Mouse (Mus musculus) thymus, postnatal 14 days (tissue): ENCODE data around the gene Tubb4b.

Source experiments
- DNase-seq: peaks from one replicate; pipeline ENCODE4 v3.0.0; 2021

Tubb4b gene

DNA sequence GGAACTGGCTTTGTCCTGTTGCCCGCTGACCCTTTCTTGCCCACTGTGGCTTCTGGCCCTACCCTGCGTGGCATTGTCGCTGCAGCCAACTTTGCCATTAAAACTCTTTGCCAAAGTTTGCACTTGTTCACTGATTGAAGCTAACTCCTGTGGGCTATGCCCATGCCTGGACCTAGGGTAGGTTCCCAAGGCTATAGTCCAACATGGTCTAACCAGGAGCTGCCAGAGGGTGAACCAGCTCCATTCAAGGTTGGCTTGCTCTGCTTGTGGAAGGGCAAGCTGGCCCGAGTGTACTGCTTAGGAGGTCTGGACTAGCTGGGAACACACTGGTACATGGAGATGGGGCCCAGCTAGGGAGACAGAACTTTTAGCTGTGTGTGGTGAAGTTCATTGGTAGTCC, 19.6 kb upstream of the Tubb4b start:
- no peak for DNase-seq

DNA sequence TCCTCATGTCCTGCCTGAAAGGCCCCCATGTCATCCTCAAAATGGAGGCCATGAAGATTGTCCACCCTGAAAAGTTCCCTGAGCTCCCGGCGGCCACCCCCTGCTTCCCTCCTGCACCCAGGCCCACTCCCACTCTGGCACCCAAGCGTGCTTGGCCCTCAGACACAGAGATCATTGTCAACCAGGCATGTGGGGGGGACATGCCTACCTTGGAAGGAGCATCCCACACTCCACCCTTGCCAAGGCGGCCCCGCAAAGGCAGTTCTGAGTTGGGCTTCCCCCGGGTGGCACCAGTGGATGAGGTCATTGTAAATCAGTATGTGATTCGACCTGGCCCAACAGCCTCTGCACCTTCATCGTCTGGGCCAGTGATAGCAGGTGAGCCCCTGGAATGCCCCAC, 18.8 kb upstream of the Tubb4b start:
- DNase-seq = no peak

- peak; percentile 50 for DNase-seq
Observed at GRCm38 (mm10) chr2:25242101-25242506, 17.6 kb upstream of the Tubb4b start, which contains the start of the genes Rnf208 and Cysrt1. Gene Rnf208 (plus strand): TSS chr2:25242255. Gene Cysrt1 (minus strand): TSS chr2:25242452.

DNA sequence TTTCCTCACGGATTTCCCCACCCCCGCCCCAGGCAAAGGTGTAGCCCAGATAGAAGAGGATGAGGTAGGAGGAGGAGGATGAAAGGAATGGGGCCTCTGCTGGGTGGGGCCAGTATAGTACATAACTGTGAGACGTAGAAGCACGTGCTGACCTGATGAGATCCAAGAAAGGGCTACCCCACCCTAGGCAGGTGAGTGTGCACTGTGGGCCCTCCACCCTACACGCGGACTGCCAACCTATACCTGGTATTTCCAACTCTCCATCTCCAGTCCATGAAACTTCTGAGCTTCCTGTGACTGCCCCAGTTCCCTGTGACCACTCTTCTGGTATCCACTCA, 16.9 kb upstream of the Tubb4b start:
- no peak for DNase-seq

DNA sequence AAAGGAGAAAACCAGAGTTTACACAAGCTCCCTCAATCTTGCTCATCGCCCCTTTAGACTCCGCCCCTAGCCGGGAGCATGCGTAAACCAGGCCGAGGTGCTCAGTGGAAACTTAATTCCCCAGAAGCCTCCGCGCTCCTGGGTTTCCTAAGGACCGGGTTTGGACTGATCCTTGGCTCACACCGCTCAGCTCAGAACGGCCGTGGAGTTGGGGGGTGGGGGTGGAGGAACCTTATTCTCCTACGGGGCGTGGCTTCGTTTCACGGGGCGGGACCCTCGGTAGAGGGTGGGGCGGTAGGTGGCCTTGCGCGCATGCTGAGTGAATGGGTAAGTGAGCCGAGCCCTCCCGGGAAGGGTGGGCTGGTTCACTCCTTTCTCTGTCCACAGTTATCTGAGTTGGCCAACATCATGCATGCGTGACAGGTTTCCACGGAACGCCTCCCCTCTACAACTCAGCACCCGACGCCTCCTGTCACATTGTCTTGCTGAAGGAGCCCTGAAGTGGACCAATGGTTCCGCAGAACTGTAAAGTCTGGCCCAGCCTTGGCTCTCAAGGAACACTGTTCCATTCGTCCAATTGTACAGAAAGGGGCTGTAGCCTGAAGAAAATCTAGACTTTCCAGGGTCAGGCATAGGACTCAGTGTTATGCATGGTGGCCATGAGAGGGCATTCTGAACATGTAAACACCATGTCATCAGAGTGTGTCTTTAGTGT, 16.4 kb upstream of the Tubb4b start:
- DNase-seq = peak; percentile 63

DNA sequence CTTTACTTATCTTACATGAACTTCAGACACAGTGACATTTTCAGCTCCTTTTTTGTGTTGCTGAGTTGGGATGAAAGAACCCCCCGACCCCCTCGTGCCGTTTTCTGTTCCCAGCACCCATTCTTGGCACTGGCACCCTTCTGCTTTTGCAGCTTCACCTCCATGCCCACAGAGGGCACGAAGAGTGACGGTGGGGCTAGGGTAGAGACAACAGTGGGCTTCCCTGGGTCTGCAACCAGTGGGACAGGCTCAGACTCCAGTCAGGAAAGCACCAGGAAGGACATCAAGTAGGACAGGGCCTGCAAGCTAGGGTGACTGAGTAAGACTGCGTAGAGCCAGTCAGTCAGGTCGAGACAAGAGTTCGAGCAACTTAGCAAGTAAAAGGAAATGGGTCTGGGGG, 15.8 kb upstream of the Tubb4b start:
- DNase-seq = no peak

DNA sequence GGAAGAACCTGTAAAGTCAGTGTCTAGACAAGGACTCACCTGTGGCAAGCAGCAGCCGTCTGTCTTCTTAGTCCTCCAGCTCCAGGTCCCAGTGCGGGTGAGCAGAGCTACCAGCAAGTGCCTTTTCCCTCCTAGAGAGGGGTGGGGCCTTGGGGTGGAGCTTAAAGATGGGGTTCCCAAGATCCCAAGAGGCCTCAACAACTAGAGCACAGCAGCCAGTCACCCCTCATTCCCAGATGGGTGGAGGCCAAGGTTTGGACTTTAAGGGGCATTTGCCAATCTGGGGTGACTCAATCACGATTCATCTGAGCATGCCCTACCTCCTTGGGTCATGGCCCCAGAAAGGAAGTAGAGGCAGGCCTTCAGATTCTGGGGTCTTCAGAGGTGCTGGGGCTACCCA, 15.3 kb upstream of the Tubb4b start:
- no peak for DNase-seq

DNA sequence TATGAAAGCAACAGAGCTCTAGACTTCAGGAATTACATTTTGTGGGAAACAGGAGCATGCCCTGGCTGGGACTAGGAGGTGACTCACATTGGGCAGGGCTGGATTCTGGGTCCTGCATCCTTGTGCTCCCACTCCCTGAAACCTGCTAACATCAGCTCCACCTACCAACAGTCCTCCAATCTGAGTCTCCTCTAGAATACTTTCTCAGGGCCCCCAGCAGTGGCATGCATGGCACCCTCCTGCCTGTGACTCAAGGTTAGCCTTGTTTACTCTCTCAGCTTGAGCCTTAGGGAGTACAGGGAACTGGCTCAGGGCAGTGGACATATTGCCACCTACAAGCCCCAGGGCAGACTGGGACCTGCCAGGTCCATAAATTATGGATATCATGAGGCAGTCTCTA, 13.6 kb upstream of the Tubb4b start:
- no peak for DNase-seq

GRCm38 (mm10) chr2:25237522-25237921, 13.0 kb upstream of the Tubb4b start:
- DNase-seq = no peak

DNA sequence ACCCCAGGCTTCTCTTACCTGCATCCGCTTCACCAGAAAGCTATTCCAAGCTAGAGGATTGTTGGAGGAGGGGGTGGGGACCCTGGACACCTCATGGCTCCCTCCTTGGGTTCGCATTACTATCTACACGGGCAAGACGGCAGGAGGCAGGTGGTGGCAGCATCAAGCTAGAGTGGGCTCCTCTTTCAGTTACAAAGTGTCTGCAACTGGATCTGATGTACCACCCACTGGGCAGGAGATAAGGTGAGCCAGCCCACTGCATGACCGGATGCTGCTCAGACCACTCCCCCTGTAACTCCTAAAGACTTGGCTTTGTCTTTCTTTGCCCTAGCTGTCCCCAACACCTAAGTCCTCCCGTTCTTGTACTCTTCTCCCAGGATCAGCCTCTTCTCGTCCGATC, 12.1 kb upstream of the Tubb4b start, which contains the start of gene Rnf224:
Rnf224 (minus strand) TSS at position 174 of the 400 bp plus-strand sequence.
- no peak for DNase-seq

- DNase-seq = no peak
Observed at GRCm38 (mm10) chr2:25234551-25235220, 10.2 kb upstream of the Tubb4b start.

- DNase-seq = no peak
Observed at GRCm38 (mm10) chr2:25234050-25234449, 9.5 kb upstream of the Tubb4b start, which contains the start of gene Slc34a3. Gene Slc34a3 (minus strand): TSS chr2:25234364.

DNA sequence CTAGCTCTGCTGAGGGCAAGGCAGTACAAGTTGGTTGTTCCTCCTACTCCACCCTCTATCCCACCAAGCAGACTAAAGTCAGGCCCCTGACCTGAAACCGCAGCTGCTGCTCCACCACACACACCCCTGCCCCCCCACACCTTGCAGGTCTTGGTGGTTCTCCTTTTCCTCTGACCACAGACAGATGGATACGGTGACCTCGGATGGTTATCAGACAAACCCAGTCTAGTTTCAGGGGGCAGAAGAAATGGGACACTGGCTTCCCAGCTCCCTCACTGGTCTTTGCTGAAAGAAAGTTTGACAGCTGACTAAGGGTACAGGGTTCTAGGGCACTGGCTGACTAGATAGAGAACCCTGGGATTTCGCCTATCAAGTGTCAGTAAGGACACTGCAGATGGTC, 8.9 kb upstream of the Tubb4b start:
- no peak for DNase-seq

DNA sequence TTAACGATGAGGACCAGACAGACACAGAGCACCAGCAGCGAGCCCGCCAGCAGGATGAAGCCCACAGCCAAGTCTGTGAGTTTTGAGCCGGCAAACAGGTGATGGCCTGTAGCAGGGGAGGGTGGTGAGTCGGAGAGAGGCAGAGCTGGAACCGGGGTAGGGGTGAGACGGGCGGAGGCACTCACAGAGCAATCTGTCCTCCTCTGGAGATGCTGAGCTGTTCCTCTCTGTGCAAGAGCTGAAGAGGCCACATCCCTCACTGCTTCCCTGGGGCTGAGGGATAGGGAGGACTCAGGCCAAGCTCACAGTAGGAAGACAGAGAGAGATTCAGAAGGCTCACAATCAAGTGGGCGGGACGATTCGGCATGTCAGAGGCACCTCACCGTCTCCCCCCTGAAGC, 6.5 kb upstream of the Tubb4b start:
- no peak for DNase-seq

DNA sequence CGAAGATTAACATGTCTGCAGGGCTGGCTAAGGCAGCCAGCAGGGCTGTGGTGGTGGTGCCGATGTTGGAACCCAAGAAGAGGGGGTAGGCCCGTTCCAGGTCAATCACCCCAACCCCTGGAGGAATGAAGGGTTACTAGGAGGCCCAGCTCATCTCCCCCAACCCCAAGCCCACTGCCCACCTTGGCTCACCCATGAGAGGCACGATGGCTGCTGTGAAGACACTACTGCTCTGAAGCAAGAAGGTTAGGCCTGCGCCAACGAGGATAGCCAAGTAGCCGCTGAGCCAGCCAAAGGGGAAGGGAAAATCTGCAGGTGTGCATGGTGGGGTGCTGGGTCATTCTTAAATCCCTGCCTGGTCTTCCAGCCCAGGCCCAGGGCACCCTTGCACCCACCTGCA, 6.1 kb upstream of the Tubb4b start:
- no peak for DNase-seq

- DNase-seq = no peak
Observed at GRCm38 (mm10) chr2:25229582-25229981, 5.1 kb upstream of the Tubb4b start.

DNA sequence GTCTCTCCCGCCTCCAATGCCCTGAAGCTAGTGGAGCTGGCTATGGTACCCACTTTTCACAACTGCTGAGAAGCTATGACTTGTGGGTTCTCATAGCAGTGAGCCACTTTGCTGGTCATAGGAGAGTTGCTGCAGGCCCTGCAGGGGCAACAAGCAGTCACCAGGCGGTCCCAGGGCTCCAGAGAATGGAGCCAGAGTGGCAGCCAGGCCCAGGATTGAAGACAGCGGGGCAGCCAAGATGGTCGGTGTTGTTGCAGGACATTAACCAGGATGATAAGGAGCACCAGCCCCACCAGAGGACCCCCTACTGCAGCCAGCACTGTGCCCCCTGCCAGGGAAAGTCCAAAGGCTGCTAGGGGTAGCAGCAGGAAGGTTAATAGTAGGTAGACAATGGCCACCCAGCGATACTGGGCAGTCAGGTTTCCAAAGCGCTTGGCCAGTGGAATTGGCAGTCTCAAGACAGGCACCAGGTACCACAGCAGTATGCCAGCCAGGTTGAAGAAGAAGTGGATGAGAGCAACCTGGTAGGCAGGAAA, 4.6 kb upstream of the Tubb4b start:
- DNase-seq = no peak

DNA sequence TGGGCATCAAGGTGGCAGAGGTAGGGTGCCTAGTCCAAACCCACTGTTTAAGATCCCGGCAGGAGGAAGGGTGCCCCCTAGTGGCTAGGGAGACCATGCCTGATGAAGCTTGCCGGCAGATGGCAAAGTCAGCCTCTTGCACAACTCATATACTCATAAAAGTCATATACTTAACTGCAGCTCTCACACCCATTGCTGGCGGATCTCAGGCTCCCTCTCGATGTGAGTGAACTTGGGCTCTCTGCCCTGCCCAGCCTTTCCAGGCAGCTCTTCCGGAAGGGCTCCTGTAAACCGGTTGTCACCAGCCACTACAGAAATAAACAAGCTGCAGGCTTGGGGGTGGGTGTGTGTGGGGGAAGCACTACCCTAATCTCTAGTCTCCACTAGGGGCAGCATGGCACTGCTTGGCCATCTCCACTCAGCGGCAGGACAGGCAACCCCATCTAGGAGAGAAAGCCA, 4.0 kb upstream of the Tubb4b start:
- peak; percentile 91 for DNase-seq

DNA sequence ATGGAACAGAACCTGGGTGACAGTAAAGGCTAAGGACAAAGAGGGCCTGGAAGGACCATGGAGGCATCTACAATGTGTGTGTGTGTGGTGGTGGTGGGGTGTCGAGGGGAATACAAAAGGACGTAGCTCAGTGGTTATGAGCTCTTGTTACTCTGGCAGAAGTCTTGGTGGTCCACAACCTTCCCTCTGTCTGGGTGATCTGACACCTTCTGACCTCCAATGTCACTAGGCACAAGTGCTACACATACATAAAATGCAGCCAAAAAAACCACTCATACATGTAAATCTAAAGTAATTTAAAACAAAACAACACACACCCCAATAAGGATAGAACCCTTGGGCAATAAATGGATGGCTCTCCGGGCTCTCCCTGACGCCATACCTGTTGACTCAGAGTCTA, 2.9 kb upstream of the Tubb4b start:
- no peak for DNase-seq

- DNase-seq = no peak
Observed at GRCm38 (mm10) chr2:25226864-25227263, 2.4 kb upstream of the Tubb4b start.

DNA sequence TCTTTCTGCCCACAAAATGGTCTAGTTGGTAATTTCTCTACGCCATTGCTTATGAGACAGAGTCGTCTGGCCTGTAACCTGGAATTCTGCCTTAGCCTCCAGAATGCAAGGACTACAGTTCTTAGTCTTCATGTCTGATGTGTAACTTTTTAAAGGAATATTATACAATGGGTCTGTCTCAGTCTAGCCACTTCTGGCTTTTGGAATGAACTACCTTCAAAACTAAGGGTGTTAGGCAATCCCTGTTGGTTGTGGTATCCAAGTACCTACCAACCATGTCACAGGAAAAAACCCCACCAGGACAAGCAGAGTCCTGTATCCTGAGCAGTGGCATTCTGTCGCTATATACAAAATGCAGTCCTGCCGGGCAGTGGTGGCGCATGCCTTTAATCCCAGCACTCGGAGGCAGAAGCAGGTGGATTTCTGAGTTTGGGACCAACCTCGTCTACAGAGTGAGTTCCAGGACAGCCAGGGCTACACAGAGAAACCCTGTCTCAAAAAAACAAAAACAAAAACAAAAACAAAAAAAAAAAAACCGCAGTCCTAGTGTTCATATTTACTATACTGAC, 1.4 kb upstream of the Tubb4b start:
- DNase-seq = no peak

DNA sequence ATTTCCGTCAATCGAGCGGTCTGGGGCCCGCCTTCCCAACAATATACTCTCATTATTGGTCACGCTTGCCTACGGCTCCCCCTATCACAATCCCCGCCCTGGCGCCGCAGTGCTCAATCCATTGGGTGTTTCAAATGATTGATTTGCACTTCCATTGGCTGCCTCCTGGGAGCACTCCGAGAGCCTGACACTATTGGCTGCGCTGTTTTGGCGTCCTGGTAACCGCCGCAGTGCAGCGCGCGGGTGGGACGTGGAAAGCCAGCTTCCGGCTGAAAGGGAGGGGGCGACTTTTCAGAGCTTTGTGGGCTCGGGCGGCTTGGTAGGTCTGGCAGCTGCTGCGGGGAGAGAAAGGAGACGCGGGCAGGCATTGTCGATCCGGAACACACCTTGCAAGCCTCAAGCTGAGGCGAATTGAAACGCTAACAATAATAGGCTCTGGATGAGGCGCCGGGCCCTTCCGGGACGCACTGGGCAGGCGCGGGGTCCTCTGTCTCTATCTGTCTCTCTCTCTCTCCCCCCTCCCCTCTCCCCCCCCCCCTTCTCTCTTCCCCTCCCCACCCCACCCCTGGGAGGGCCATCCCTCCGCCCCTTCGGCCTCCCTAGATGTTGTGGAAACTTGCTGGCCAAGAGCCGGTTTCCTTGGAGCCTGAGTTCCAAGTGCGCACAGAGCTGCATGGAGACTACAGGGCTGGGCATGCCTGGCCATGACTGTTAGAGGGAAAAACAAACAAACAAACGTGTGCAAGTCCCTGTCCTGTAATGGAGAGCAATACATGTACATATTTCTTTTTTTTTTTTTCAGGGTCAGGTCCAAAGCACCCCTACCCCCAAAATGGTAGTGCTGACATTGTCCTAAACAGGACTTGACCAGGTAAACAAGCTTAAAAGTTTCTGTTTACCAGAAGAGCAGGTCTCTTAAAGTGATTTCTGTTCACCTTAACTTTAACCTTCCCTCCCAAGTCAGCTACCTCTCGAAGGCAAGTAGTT, 557 bp upstream of the Tubb4b start:
- peak; percentile 98 for DNase-seq
